Mouse (Mus musculus): ENCODE results near the gene Aspdh. TPM values are rescaled to one million over a fixed set of nuclear protein-coding genes. Genes with fewer than 3 reads are reported as not detected.

Gene Aspdh
- polyA plus RNA-seq, 1 experiment from 2014 or later: 5.6 TPM

DNA sequence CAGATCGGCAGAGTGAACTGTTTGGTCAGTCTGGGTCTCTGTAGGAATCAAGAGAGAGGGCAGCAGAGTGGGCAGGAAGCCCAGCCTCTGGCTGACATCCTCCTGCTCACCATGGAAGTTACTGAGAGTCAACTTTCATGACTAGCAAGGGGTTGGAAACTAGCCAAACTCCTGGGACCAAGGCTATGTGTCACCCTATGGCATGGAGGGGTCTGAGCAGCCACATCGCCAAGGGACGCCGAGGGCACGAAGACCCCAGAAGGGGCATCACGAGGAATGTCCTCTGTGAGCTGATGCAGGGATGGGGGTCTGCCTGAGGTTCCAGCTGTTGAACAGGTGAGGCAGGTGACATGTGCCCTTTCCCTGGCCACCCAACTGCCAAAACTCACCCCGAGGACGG lies 23.4 kb downstream of the Aspdh start:
- DNase-seq (ENCODE audit: low spot score) (no peak), ATAC-seq (replicated peaks; ENCODE audit: low FRiP score) (no peak)
- no peak overlapping the region for H3K4me2 ChIP-seq
- no peak overlapping the region for H3K9ac ChIP-seq (ENCODE audit: low read depth, low read length)
- H3K27ac ChIP-seq (ENCODE audit: low read depth, low read length): no peak overlapping the region
- no peaks in the 10 kb centered on the region for H3K27me3 ChIP-seq (replicated peaks; ENCODE audit: control insufficient read depth, insufficient read depth, low read length)
- no peaks in the 10 kb centered on the region for H3K9me3 ChIP-seq (ENCODE audit: control insufficient read depth, low read length)
- no peak overlapping the region for H3K4me3 ChIP-seq (ENCODE audit: low read depth, low read length)
- 92% methylated on average over 8 of the region's 8 CpGs for WGBS
- H3K4me1 ChIP-seq (replicated peaks; ENCODE audit: control insufficient read depth, insufficient read depth, low read length): no peaks in the 10 kb centered on the region
- H3K36me3 ChIP-seq (ENCODE audit: control insufficient read depth, insufficient read depth, low read length): peaks cover 24% of the 10 kb centered on the region

- Histone ChIP-seq H3K4me2 (no peak overlapping the region), H3K27ac (ENCODE audit: low read depth, low read length) (no peak overlapping the region), H3K4me3 (ENCODE audit: low read depth, low read length) (no peak overlapping the region), H3K9me3 (ENCODE audit: control insufficient read depth, low read length) (no peaks in the 10 kb centered on the region), H3K4me1 (replicated peaks; ENCODE audit: control insufficient read depth, insufficient read depth, low read length) (peaks cover 6% of the 10 kb centered on the region; the same call in 1 of the 2 replicates), H3K36me3 (ENCODE audit: control insufficient read depth, insufficient read depth, low read length) (peaks cover 26% of the 10 kb centered on the region), H3K9ac (ENCODE audit: low read depth, low read length) (no peak overlapping the region), H3K27me3 (replicated peaks; ENCODE audit: control insufficient read depth, insufficient read depth, low read length) (no peaks in the 10 kb centered on the region)
- ATAC-seq (replicated peaks; ENCODE audit: low FRiP score): no peak; the same call in 1 of the 2 replicates
- no peak for DNase-seq (ENCODE audit: low spot score)
- WGBS: 96% methylated on average over 4 of the region's 4 CpGs
These were observed 25.1 kb downstream of the Aspdh start for GRCm38 (mm10) chr7:44490281-44490680.

DNA sequence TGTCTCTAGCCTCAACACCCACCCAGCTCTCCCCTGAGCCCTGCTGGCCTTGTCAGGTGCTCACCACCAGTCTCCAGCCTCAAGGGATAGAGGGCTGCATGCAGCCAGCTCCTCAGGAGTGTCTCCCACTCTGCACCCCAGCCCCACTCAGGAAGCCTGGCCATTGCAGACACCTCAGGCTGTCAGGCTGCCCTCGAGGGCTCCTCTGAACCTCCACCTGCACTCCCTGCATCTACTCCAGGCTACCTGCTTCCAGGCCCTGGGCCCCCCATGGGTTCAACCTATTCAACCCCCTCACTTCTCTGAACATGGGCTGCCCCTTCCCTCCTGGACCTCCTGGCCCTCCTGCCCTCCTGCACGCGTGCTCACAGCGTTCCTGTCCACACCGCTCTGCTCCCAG lies 26.2 kb downstream of the Aspdh start:
- H3K27ac ChIP-seq (ENCODE audit: low read depth, low read length): no peak overlapping the region
- ATAC-seq (replicated peaks; ENCODE audit: low FRiP score): no peak
- H3K9ac ChIP-seq (ENCODE audit: low read depth, low read length): no peak overlapping the region
- no peak overlapping the region for H3K4me3 ChIP-seq (ENCODE audit: low read depth, low read length)
- 95% methylated on average over 5 of the region's 5 CpGs for WGBS
- H3K4me2 ChIP-seq: no peak overlapping the region
- H3K4me1 ChIP-seq (replicated peaks; ENCODE audit: control insufficient read depth, insufficient read depth, low read length): peaks cover 10% of the 10 kb centered on the region; the same call in 1 of the 2 replicates
- H3K27me3 ChIP-seq (replicated peaks; ENCODE audit: control insufficient read depth, insufficient read depth, low read length): no peaks in the 10 kb centered on the region
- DNase-seq (ENCODE audit: low spot score): no peak
- H3K36me3 ChIP-seq (ENCODE audit: control insufficient read depth, insufficient read depth, low read length): peaks cover 26% of the 10 kb centered on the region
- H3K9me3 ChIP-seq (ENCODE audit: control insufficient read depth, low read length): no peaks in the 10 kb centered on the region

DNA sequence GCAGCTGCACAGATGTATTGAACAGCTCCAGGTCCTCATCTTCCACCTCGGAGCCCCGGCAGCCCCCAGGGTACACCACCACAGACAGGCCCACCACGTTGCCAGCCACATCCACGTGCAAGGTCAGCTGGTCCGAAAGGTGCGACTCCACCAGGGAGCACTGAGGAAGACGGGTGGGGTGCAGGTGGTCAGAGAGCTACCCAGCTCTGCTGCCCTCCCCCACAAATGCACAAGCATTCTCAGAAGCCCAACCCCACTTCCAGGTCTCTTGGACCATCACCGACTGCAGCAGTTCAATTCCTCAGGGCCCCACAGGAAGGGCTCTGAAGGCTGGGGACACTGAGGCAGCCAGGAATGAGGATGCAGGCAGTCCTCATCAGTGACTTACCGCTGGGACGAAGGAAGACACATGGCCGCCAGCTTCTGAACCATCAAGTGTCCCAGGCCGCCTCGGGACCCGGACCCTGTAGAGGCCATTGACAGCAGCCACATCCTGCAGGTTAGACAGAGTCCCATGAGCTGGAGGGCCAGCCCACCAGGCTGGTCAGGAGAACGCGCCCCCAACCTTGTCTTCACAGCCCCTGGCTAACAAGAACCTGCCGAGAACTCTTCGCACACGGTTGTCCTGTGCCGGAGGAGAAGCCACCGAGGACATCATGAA lies 27.1 kb downstream of the Aspdh start:
- 90% methylated on average over 21 of the region's 21 CpGs for WGBS
- ATAC-seq (replicated peaks; ENCODE audit: low FRiP score) (no peak), DNase-seq (ENCODE audit: low spot score) (no peak)
- Histone ChIP-seq H3K9ac (ENCODE audit: low read depth, low read length) (no peak overlapping the region), H3K4me3 (ENCODE audit: low read depth, low read length) (no peak overlapping the region), H3K9me3 (ENCODE audit: control insufficient read depth, low read length) (no peaks in the 10 kb centered on the region), H3K4me2 (no peak overlapping the region), H3K27ac (ENCODE audit: low read depth, low read length) (no peak overlapping the region), H3K4me1 (replicated peaks; ENCODE audit: control insufficient read depth, insufficient read depth, low read length) (peaks cover 14% of the 10 kb centered on the region; the same call in 1 of the 2 replicates), H3K36me3 (ENCODE audit: control insufficient read depth, insufficient read depth, low read length) (peaks cover 26% of the 10 kb centered on the region), H3K27me3 (replicated peaks; ENCODE audit: control insufficient read depth, insufficient read depth, low read length) (no peaks in the 10 kb centered on the region)

- peak overlapping the region; percentile 78; the same call in 1 of the 2 replicates for H3K9ac ChIP-seq (ENCODE audit: low read depth, low read length)
These were observed 29.5 kb downstream of the Aspdh start for GRCm38 (mm10) chr7:44494681-44495080.

DNA sequence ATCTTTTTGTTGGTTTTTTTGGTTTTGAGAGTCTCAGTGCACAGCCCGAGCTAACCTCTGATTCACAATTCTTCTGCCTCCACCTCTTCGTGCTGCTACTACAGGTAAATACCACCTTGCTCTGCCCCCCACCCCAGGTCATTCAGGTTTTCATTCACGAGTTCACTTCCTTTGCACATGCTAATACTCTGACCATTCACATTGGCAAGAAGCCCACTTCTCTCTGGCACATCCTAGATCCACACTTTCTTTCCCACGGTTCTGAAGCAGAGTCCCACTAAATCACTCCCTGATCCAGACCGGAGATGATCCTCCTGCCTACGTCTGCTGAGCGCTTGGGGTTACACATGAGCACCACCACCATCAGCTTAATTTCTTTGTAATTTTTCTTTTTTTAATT lies 29.9 kb downstream of the Aspdh start:
- Histone ChIP-seq H3K4me1 (replicated peaks; ENCODE audit: control insufficient read depth, insufficient read depth, low read length) (peaks cover 14% of the 10 kb centered on the region; the same call in 1 of the 2 replicates), H3K4me2 (peak overlapping the region; percentile 88), H3K27me3 (replicated peaks; ENCODE audit: control insufficient read depth, insufficient read depth, low read length) (peaks cover 4% of the 10 kb centered on the region; the same call in 1 of the 2 replicates), H3K36me3 (ENCODE audit: control insufficient read depth, insufficient read depth, low read length) (peaks cover 20% of the 10 kb centered on the region), H3K9me3 (ENCODE audit: control insufficient read depth, low read length) (no peaks in the 10 kb centered on the region), H3K9ac (ENCODE audit: low read depth, low read length) (peak overlapping the region; percentile 78), H3K4me3 (ENCODE audit: low read depth, low read length) (peak overlapping the region; percentile 59), H3K27ac (ENCODE audit: low read depth, low read length) (no peak overlapping the region)
- ATAC-seq (replicated peaks; ENCODE audit: low FRiP score) (no peak), DNase-seq (ENCODE audit: low spot score) (no peak)
- WGBS: 87% methylated on average over 7 of the region's 7 CpGs

More at GRCm38 (mm10) chr7:44494681-44495080, 29.5 kb downstream of the Aspdh start:
- Histone ChIP-seq H3K4me1 (replicated peaks; ENCODE audit: control insufficient read depth, insufficient read depth, low read length) (peaks cover 14% of the 10 kb centered on the region; the same call in 1 of the 2 replicates), H3K4me3 (ENCODE audit: low read depth, low read length) (peak overlapping the region; percentile 5; the same call in 1 of the 2 replicates), H3K4me2 (peak overlapping the region; percentile 88), H3K27ac (ENCODE audit: low read depth, low read length) (no peak overlapping the region), H3K27me3 (replicated peaks; ENCODE audit: control insufficient read depth, insufficient read depth, low read length) (peaks cover under 1% of the 10 kb centered on the region; the same call in 1 of the 2 replicates), H3K36me3 (ENCODE audit: control insufficient read depth, insufficient read depth, low read length) (peaks cover 23% of the 10 kb centered on the region), H3K9me3 (ENCODE audit: control insufficient read depth, low read length) (no peaks in the 10 kb centered on the region)
- no peak for DNase-seq (ENCODE audit: low spot score)
- ATAC-seq (replicated peaks; ENCODE audit: low FRiP score): no peak
- 87% methylated on average over 12 of the region's 12 CpGs for WGBS

DNA sequence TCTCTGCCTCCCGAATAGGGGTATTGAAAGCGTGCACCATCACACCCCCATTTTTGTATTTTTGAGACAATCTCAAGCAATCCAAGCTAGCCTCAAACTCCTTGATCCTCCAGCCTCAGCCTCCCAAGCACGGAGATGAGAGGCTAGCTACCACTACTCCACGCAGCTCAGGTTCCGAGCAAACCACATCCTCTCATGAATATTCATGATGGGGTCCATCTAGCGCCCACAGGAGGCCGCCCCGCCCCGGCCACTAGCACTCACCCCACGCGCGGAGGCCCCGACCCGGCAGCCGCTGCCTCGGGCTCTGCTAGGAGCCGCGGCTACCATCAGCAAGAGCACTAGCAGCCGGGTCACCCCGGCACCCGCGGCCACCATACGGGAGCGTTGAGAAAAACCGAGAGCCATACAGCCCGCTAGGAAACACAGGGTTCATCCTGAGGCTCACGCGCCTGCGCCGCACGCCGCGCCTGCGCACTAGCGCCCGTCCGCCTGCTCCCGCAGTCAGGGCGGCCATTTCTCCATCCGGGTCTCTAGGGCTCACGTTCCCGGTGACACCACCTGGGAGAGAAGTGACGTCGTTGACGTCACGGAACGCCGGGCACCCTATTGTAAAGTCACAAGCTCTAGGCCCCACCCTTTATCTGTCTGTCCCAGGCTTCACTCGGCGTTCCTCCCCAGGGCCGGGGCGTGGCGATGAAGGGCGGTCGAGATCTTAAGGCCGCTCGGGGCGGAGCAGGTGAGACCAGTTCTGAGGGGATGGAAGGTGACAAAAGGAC lies 31.0 kb downstream of the Aspdh start, which contains the start of the genes Emc10 and Fam71e1:
Gene Emc10 (minus strand): TSS at position 538 of the 779 bp plus-strand sequence.
Gene Fam71e1 (plus strand): TSS at position 590 of the 779 bp plus-strand sequence.
- Histone ChIP-seq H3K9ac (ENCODE audit: low read depth, low read length) (peak within 1 kb of the TSS; percentile 78), H3K4me3 (ENCODE audit: low read depth, low read length) (peak within 1 kb of the TSS; percentile 59), H3K4me2 (peak within 1 kb of the TSS; percentile 88), H3K27me3 (replicated peaks; ENCODE audit: control insufficient read depth, insufficient read depth, low read length) (peaks cover 6% of the 10 kb centered on the region; the same call in 1 of the 2 replicates), H3K4me1 (replicated peaks; ENCODE audit: control insufficient read depth, insufficient read depth, low read length) (peaks cover 14% of the 10 kb centered on the region; the same call in 1 of the 2 replicates), H3K9me3 (ENCODE audit: control insufficient read depth, low read length) (no peaks in the 10 kb centered on the region), H3K36me3 (ENCODE audit: control insufficient read depth, insufficient read depth, low read length) (peaks cover 12% of the 10 kb centered on the region), H3K27ac (ENCODE audit: low read depth, low read length) (peak within 1 kb of the TSS; percentile 87)
- peak; percentile 98 for DNase-seq (ENCODE audit: low spot score)
- WGBS: under 1% methylated on average over 58 of the region's 58 CpGs
- peak; percentile 97 for ATAC-seq (replicated peaks; ENCODE audit: low FRiP score)

GRCm38 (mm10) chr7:44496771-44497109 lies 31.5 kb downstream of the Aspdh start:
- peak overlapping the region; percentile 80 for H3K27ac ChIP-seq (ENCODE audit: low read depth, low read length)
- peaks cover 6% of the 10 kb centered on the region; the same call in 1 of the 2 replicates for H3K27me3 ChIP-seq (replicated peaks; ENCODE audit: control insufficient read depth, insufficient read depth, low read length)
- H3K4me3 ChIP-seq (ENCODE audit: low read depth, low read length): peak overlapping the region; percentile 59
- ATAC-seq (replicated peaks; ENCODE audit: low FRiP score): peak; percentile 65
- peak overlapping the region; percentile 74 for H3K9ac ChIP-seq (ENCODE audit: low read depth, low read length)
- WGBS: 1% methylated on average over 26 of the region's 26 CpGs
- peak overlapping the region; percentile 88 for H3K4me2 ChIP-seq
- no peak for DNase-seq (ENCODE audit: low spot score)
- H3K36me3 ChIP-seq (ENCODE audit: control insufficient read depth, insufficient read depth, low read length): peaks cover 8% of the 10 kb centered on the region
- peaks cover 14% of the 10 kb centered on the region; the same call in 1 of the 2 replicates for H3K4me1 ChIP-seq (replicated peaks; ENCODE audit: control insufficient read depth, insufficient read depth, low read length)
- no peaks in the 10 kb centered on the region for H3K9me3 ChIP-seq (ENCODE audit: control insufficient read depth, low read length)

Data from liver, embryonic 11.5 days (tissue).